Mouse (Mus musculus) myocyte (in vitro differentiated cells): Measurements from ENCODE around the gene Armh4. TPM values are rescaled to one million over a fixed set of nuclear protein-coding genes. Genes with fewer than 3 reads are reported as not detected.

ENCODE experiments used
- H3K27me3 ChIP-seq: one replicate; pipeline ENCODE4 v1.6.1; 2011; ENCODE audit not compliant: control insufficient read depth, insufficient read depth, insufficient read length
- H3K36me3 ChIP-seq: one replicate; pipeline ENCODE4 v1.6.1; 2011; ENCODE audit not compliant: control insufficient read depth, insufficient read depth
- H3K4me2 ChIP-seq: one replicate; pipeline ENCODE4 v1.6.1; 2011; ENCODE audit warnings: low read depth, control low read depth
- H3K4me3 ChIP-seq: one replicate; pipeline ENCODE4 v1.5.1; 2011; ENCODE audit warnings: mild to moderate bottlenecking, control low read depth, moderate library complexity
- H3K79me2 ChIP-seq: one replicate; pipeline ENCODE4 v1.6.1; 2011; ENCODE audit not compliant: control insufficient read depth, insufficient read depth
- H3ac ChIP-seq: one replicate; pipeline ENCODE4 v1.6.1; 2011; ENCODE audit not compliant: control insufficient read depth, insufficient read length
- CEBPB ChIP-seq: IDR thresholded peaks from 2 replicates; pipeline ENCODE4 v1.6.1; 2011; ENCODE audit warnings: mild to moderate bottlenecking, moderate library complexity; ENCODE audit not compliant: poor library complexity, insufficient read depth, severe bottlenecking
- E2F4 ChIP-seq: IDR thresholded peaks from one replicate; pipeline ENCODE4 v1.6.1; 2011; ENCODE audit warnings: mild to moderate bottlenecking, control low read depth, moderate library complexity; ENCODE audit not compliant: insufficient read depth
- MAX ChIP-seq: IDR thresholded peaks from one replicate; pipeline ENCODE4 v1.6.1; 2011; ENCODE audit warnings: low read depth, mild to moderate bottlenecking, control low read depth
- MYOD1 ChIP-seq, 3 experiments: IDR thresholded peaks; one replicate each; pipeline ENCODE4 v1.6.1; 2011; ENCODE audit warnings: control low read depth in 2 of 3, low read depth in 2 of 3, mild to moderate bottlenecking in 2 of 3, moderate library complexity in 1 of 3; ENCODE audit not compliant: insufficient read length in 2 of 3, control insufficient read depth in 1 of 3
- MYOG ChIP-seq, 3 experiments: IDR thresholded peaks; one replicate each; pipeline ENCODE4 v1.6.1; 2011; ENCODE audit warnings: control low read depth in 2 of 3, low read depth in 2 of 3, mild to moderate bottlenecking in 2 of 3; ENCODE audit not compliant: insufficient read length in 2 of 3, control insufficient read depth in 1 of 3, insufficient read depth in 1 of 3
- POLR2A ChIP-seq: IDR thresholded peaks from one replicate; pipeline ENCODE4 v1.6.1; 2011; ENCODE audit warnings: low read depth, mild to moderate bottlenecking, control low read depth, moderate library complexity; ENCODE audit not compliant: insufficient read length
- POLR2AphosphoS2 ChIP-seq: IDR thresholded peaks from one replicate; pipeline ENCODE4 v1.6.1; 2011; ENCODE audit warnings: low read depth, control low read depth; ENCODE audit not compliant: insufficient read length
- REST ChIP-seq: IDR thresholded peaks from one replicate; pipeline ENCODE4 v1.6.1; 2011; ENCODE audit warnings: mild to moderate bottlenecking, control low read depth, moderate library complexity; ENCODE audit not compliant: insufficient read depth, insufficient read length
- SRF ChIP-seq: IDR thresholded peaks from one replicate; pipeline ENCODE4 v1.6.1; 2011; ENCODE audit warnings: low read depth; ENCODE audit not compliant: control insufficient read depth, insufficient read length
- TCF12 ChIP-seq: IDR thresholded peaks from one replicate; pipeline ENCODE4 v1.6.1; 2011; ENCODE audit warnings: mild to moderate bottlenecking, control low read depth; ENCODE audit not compliant: poor library complexity, insufficient read depth, severe bottlenecking
- TCF3 ChIP-seq: IDR thresholded peaks from one replicate; pipeline ENCODE4 v1.6.1; 2011; ENCODE audit warnings: low read depth, control low read depth; ENCODE audit not compliant: insufficient read length
- USF1 ChIP-seq: IDR thresholded peaks from one replicate; pipeline ENCODE4 v1.6.1; 2011; ENCODE audit warnings: low read depth, mild to moderate bottlenecking, control low read depth, moderate library complexity
- polyA plus RNA-seq: library from polyadenylated mRNA; unstranded; fragments of >200 nt; fragmentation: generic; extraction: Trizol; gene quantifications from one replicate; pipeline ENCODE4 v1.2.1, GENCODE M21; 2012; ENCODE audit warnings: missing spikeins

Armh4 gene
- polyA plus RNA-seq, 1 experiment = 0.18 TPM

- no peak overlapping the region for H3K4me2 ChIP-seq
- no peaks in the 10 kb centered on the region for H3K36me3 ChIP-seq
- no peaks in the 10 kb centered on the region for H3K79me2 ChIP-seq
- H3K27me3 ChIP-seq = no peaks in the 10 kb centered on the region
- H3ac ChIP-seq = no peak overlapping the region
- no peak overlapping the region for H3K4me3 ChIP-seq
- TF ChIP-seq TCF12 (no peak), SRF (no peak), MAX (no peak), TCF3 (no peak), REST (no peak), POLR2A (no peak), MYOD1 (IDR thresholded peaks at IDR 0.05; ENCODE audit: control insufficient read depth in 1 of 3, insufficient read length in 2 of 3, low read depth in 2 of 3) (no peak), E2F4 (no peak), POLR2AphosphoS2 (no peak), CEBPB (no peak), USF1 (no peak), MYOG (IDR thresholded peaks at IDR 0.05; ENCODE audit: control insufficient read depth in 1 of 3, insufficient read depth in 1 of 3, insufficient read length in 2 of 3, low read depth in 2 of 3) (no peak)
These were observed 30.6 kb downstream of the Armh4 start for GRCm38 (mm10) chr14:49752614-49753013.

GRCm38 (mm10) chr14:49745874-49746273 lies 37.3 kb downstream of the Armh4 start:
- H3K4me2 ChIP-seq = no peak overlapping the region
- no peaks in the 10 kb centered on the region for H3K27me3 ChIP-seq
- H3K79me2 ChIP-seq = no peaks in the 10 kb centered on the region
- H3K4me3 ChIP-seq = no peak overlapping the region
- H3K36me3 ChIP-seq = no peaks in the 10 kb centered on the region
- no peak for TF ChIP-seq POLR2AphosphoS2
- TF ChIP-seq CEBPB = no peak
- TF ChIP-seq REST = no peak
- no peak for TF ChIP-seq MAX
- no peak for TF ChIP-seq SRF
- TF ChIP-seq TCF3 = no peak
- no peak for TF ChIP-seq MYOD1 (IDR thresholded peaks at IDR 0.05; ENCODE audit: control insufficient read depth in 1 of 3, insufficient read length in 2 of 3, low read depth in 2 of 3)
- TF ChIP-seq MYOG (IDR thresholded peaks at IDR 0.05; ENCODE audit: control insufficient read depth in 1 of 3, insufficient read depth in 1 of 3, insufficient read length in 2 of 3, low read depth in 2 of 3) = no peak
- H3ac ChIP-seq = no peak overlapping the region

GRCm38 (mm10) chr14:49743946-49744526 lies 39.1 kb downstream of the Armh4 start:
- H3K4me2 ChIP-seq = no peak overlapping the region

GRCm38 (mm10) chr14:49739328-49739727 lies 43.9 kb downstream of the Armh4 start:
- no peaks in the 10 kb centered on the region for H3K36me3 ChIP-seq
- no peak overlapping the region for H3K4me2 ChIP-seq
- H3ac ChIP-seq = no peak overlapping the region
- no peaks in the 10 kb centered on the region for H3K27me3 ChIP-seq
- H3K4me3 ChIP-seq = no peak overlapping the region
- no peaks in the 10 kb centered on the region for H3K79me2 ChIP-seq
- TF ChIP-seq E2F4 (no peak), TCF12 (no peak), TCF3 (no peak), REST (no peak)

More at GRCm38 (mm10) chr14:49743946-49744526, 39.1 kb downstream of the Armh4 start:
- no peaks in the 10 kb centered on the region for H3K79me2 ChIP-seq
- no peak overlapping the region for H3K4me3 ChIP-seq
- no peak overlapping the region for H3ac ChIP-seq
- TF ChIP-seq MYOD1 (IDR thresholded peaks at IDR 0.05; ENCODE audit: control insufficient read depth in 1 of 3, insufficient read length in 2 of 3, low read depth in 2 of 3) (no peak), REST (no peak), USF1 (no peak), TCF12 (no peak), POLR2A (no peak), CEBPB (no peak), TCF3 (no peak), MAX (no peak), SRF (no peak), E2F4 (no peak), MYOG (IDR thresholded peaks at IDR 0.05; ENCODE audit: control insufficient read depth in 1 of 3, insufficient read depth in 1 of 3, insufficient read length in 2 of 3, low read depth in 2 of 3) (no peak), POLR2AphosphoS2 (no peak)
- no peaks in the 10 kb centered on the region for H3K36me3 ChIP-seq
- no peaks in the 10 kb centered on the region for H3K27me3 ChIP-seq

- TF ChIP-seq E2F4 = no peak
- no peak for TF ChIP-seq POLR2A
- no peak for TF ChIP-seq MYOD1 (IDR thresholded peaks at IDR 0.05; ENCODE audit: control insufficient read depth in 1 of 3, insufficient read length in 2 of 3, low read depth in 2 of 3)
- TF ChIP-seq POLR2AphosphoS2 = no peak
- no peak for TF ChIP-seq MAX
- no peak for TF ChIP-seq MYOG (IDR thresholded peaks at IDR 0.05; ENCODE audit: control insufficient read depth in 1 of 3, insufficient read depth in 1 of 3, insufficient read length in 2 of 3, low read depth in 2 of 3)
- TF ChIP-seq CEBPB = no peak
- TF ChIP-seq TCF3 = no peak
- TF ChIP-seq USF1 = no peak
- TF ChIP-seq SRF = no peak
- TF ChIP-seq TCF12 = no peak
- Histone ChIP-seq H3K27me3 (no peaks in the 10 kb centered on the region), H3K4me2 (no peak overlapping the region), H3ac (no peak overlapping the region), H3K4me3 (no peak overlapping the region), H3K79me2 (no peaks in the 10 kb centered on the region), H3K36me3 (no peaks in the 10 kb centered on the region)
These were observed 44.6 kb downstream of the Armh4 start for GRCm38 (mm10) chr14:49738441-49739088.
